Mouse (Mus musculus): ENCODE measurements at regions not wholly inside any gene's neighbourhood (a gene's known extent, or its start where the extent isn't known, plus 50 kb on each side); places are given as distances from the start of the nearest gene placed in this dataset.

GRCm38 (mm10) chr12:52422729-52423128, 81.0 kb upstream of the Arhgap5 start:
- WGBS (ENCODE audit: insufficient replicate concordance): 78% methylated on average over 1 of the region's 1 CpGs
- no peaks in the 10 kb centered on the region for H3K36me3 ChIP-seq (ENCODE audit: control insufficient read depth, insufficient read depth)
- H3K4me1 ChIP-seq (ENCODE audit: control insufficient read depth, low read depth, low read length): no peaks in the 10 kb centered on the region
- H3K27ac ChIP-seq (ENCODE audit: low read length): no peak overlapping the region
- no peak for ATAC-seq (ENCODE audit: low read depth)
- H3K9ac ChIP-seq (ENCODE audit: low read depth, low read length): no peak overlapping the region
- no peak overlapping the region for H3K4me2 ChIP-seq (ENCODE audit: low read depth, low read length)
- H3K27me3 ChIP-seq (ENCODE audit: control insufficient read depth, insufficient read depth, low read depth, low read length): no peaks in the 10 kb centered on the region
- no peaks in the 10 kb centered on the region for H3K9me3 ChIP-seq (replicated peaks; ENCODE audit: control insufficient read depth, low read length)
- no peak overlapping the region for H3K4me3 ChIP-seq (ENCODE audit: low read depth, low read length)

DNA sequence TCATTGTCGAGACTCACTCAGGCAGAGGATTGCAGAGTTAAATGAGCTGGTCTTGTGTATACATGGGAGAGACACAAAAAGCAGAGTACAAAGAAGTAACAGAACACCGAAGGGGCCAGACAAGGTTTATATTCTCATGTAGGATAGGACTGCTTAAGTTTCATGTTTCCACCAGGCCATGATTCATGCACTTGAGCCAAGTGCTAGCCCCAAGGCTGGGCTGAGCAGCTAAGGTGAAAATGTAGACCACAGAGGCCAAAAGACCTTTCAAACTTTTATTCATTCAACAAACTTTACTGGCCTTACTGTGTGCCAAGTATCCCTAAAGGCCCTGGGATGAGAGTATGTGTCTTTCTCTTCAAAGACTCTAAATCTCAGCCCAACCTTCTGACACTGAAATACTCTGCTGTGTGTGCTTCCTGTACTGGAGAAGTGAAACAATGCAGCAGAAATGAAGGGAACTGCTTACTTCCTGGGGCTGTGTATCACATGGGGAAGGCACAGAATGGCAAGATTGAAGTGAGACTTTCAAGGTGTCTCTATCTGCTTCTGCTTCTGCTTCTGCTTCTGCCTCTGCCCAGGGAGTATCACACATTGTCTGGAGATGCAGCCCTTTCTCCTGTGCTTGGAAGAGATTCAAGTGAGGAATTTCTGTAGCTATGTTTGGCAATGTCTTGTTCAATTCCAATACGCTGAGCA, 79.3 kb upstream of the Arhgap5 start:
- H3K9me3 ChIP-seq (replicated peaks; ENCODE audit: control insufficient read depth, low read length): no peaks in the 10 kb centered on the region
- H3K4me3 ChIP-seq (ENCODE audit: low read depth, low read length): no peak overlapping the region
- no peaks in the 10 kb centered on the region for H3K36me3 ChIP-seq (ENCODE audit: control insufficient read depth, insufficient read depth)
- H3K4me2 ChIP-seq (ENCODE audit: low read depth, low read length): no peak overlapping the region
- no peak overlapping the region for H3K27ac ChIP-seq (ENCODE audit: low read length)
- no peaks in the 10 kb centered on the region for H3K4me1 ChIP-seq (ENCODE audit: control insufficient read depth, low read depth, low read length)
- no peak overlapping the region for H3K9ac ChIP-seq (ENCODE audit: low read depth, low read length)
- 62% methylated on average over 3 of the region's 3 CpGs for WGBS (ENCODE audit: insufficient replicate concordance)
- no peak for ATAC-seq (ENCODE audit: low read depth)
- H3K27me3 ChIP-seq (ENCODE audit: control insufficient read depth, insufficient read depth, low read depth, low read length): no peaks in the 10 kb centered on the region

GRCm38 (mm10) chr12:52429935-52430334, 73.8 kb upstream of the Arhgap5 start:
- Histone ChIP-seq H3K36me3 (ENCODE audit: control insufficient read depth, insufficient read depth) (no peaks in the 10 kb centered on the region), H3K9ac (ENCODE audit: low read depth, low read length) (no peak overlapping the region), H3K9me3 (replicated peaks; ENCODE audit: control insufficient read depth, low read length) (no peaks in the 10 kb centered on the region), H3K4me3 (ENCODE audit: low read depth, low read length) (no peak overlapping the region), H3K4me1 (ENCODE audit: control insufficient read depth, low read depth, low read length) (no peaks in the 10 kb centered on the region), H3K27ac (ENCODE audit: low read length) (no peak overlapping the region), H3K27me3 (ENCODE audit: control insufficient read depth, insufficient read depth, low read depth, low read length) (no peaks in the 10 kb centered on the region), H3K4me2 (ENCODE audit: low read depth, low read length) (no peak overlapping the region)
- WGBS (ENCODE audit: insufficient replicate concordance): 71% methylated on average over 5 of the region's 5 CpGs
- no peak for ATAC-seq (ENCODE audit: low read depth)

DNA sequence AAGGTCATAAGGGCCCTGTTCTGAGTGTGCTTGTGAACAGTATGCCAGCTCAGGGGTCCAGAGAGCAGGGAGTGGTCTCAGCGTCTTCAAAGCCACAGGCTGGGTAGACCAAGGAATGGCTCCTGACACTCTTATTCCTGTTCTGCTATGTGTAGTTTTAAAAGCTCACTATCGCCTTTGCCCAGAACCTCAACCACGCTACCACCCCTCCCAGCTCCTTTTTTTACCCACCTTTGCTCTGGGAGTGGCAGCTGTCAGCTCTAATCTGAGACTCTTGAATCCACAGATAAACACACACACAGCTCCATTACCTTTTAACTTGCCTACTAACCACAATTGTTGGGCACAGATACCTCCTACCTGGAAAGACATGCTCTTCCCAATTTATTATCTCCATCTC, 71.8 kb upstream of the Arhgap5 start:
- H3K27ac ChIP-seq (ENCODE audit: low read length): no peak overlapping the region
- ATAC-seq (ENCODE audit: low read depth): no peak
- no peaks in the 10 kb centered on the region for H3K36me3 ChIP-seq (ENCODE audit: control insufficient read depth, insufficient read depth)
- H3K4me2 ChIP-seq (ENCODE audit: low read depth, low read length): no peak overlapping the region
- H3K4me1 ChIP-seq (ENCODE audit: control insufficient read depth, low read depth, low read length): no peaks in the 10 kb centered on the region
- no peaks in the 10 kb centered on the region for H3K27me3 ChIP-seq (ENCODE audit: control insufficient read depth, insufficient read depth, low read depth, low read length)
- H3K9ac ChIP-seq (ENCODE audit: low read depth, low read length): no peak overlapping the region
- no peak overlapping the region for H3K4me3 ChIP-seq (ENCODE audit: low read depth, low read length)
- H3K9me3 ChIP-seq (replicated peaks; ENCODE audit: control insufficient read depth, low read length): no peaks in the 10 kb centered on the region
- WGBS (ENCODE audit: insufficient replicate concordance): 54% methylated on average over 3 of the region's 3 CpGs

DNA sequence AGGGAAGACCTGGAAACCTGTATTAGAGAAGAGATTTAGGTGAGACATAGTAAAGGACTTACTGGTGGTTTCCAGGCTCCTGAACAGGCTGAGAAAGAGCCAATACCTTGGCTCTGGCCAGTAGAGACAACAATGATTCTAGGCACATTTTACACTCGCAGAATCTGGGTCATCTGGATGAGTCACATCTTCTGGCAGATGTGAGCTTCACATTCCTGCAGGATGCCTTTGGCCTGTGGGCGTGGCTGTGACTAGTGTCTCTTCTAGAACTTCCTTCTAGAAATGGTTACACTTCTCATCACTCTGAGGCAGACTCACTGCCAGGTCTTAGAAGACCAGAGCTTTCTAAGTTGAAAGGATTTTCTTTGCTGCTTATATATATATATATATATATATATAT, 69.8 kb upstream of the Arhgap5 start:
- ATAC-seq (ENCODE audit: low read depth): no peak
- 36% methylated on average over 2 of the region's 2 CpGs for WGBS (ENCODE audit: insufficient replicate concordance)
- no peak overlapping the region for H3K4me2 ChIP-seq (ENCODE audit: low read depth, low read length)
- H3K27ac ChIP-seq (ENCODE audit: low read length): no peak overlapping the region
- no peak overlapping the region for H3K9ac ChIP-seq (ENCODE audit: low read depth, low read length)
- H3K27me3 ChIP-seq (ENCODE audit: control insufficient read depth, insufficient read depth, low read depth, low read length): no peaks in the 10 kb centered on the region
- H3K4me1 ChIP-seq (ENCODE audit: control insufficient read depth, low read depth, low read length): no peaks in the 10 kb centered on the region
- H3K9me3 ChIP-seq (replicated peaks; ENCODE audit: control insufficient read depth, low read length): no peaks in the 10 kb centered on the region
- no peak overlapping the region for H3K4me3 ChIP-seq (ENCODE audit: low read depth, low read length)
- H3K36me3 ChIP-seq (ENCODE audit: control insufficient read depth, insufficient read depth): no peaks in the 10 kb centered on the region

DNA sequence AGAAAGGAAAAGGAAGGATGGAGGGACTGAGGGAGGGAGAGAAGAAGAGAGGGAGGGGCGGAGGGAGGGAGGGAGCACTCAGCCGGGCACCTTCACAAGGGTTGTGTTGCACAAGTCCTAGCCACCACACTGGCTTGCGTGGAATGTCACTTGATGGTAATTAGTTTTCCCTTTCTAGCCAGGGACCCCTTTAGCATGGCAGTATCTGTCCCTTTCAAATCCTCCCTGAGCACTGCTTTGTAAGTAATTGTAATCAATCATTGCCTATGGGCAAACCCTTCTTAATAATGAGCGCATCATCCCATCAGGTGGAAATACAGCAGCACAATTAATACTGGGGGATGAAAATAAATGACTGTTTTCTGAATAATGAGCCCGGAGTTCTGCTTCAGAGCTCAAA, 68.5 kb upstream of the Arhgap5 start:
- H3K9ac ChIP-seq (ENCODE audit: low read depth, low read length): no peak overlapping the region
- no peak for ATAC-seq (ENCODE audit: low read depth)
- no peaks in the 10 kb centered on the region for H3K4me1 ChIP-seq (ENCODE audit: control insufficient read depth, low read depth, low read length)
- no peak overlapping the region for H3K4me3 ChIP-seq (ENCODE audit: low read depth, low read length)
- H3K9me3 ChIP-seq (replicated peaks; ENCODE audit: control insufficient read depth, low read length): no peaks in the 10 kb centered on the region
- no peak overlapping the region for H3K27ac ChIP-seq (ENCODE audit: low read length)
- no peak overlapping the region for H3K4me2 ChIP-seq (ENCODE audit: low read depth, low read length)
- H3K27me3 ChIP-seq (ENCODE audit: control insufficient read depth, insufficient read depth, low read depth, low read length): no peaks in the 10 kb centered on the region
- no peaks in the 10 kb centered on the region for H3K36me3 ChIP-seq (ENCODE audit: control insufficient read depth, insufficient read depth)
- WGBS (ENCODE audit: insufficient replicate concordance): 65% methylated on average over 5 of the region's 5 CpGs

- no peak for ATAC-seq (ENCODE audit: low read depth)
- Histone ChIP-seq H3K9me3 (replicated peaks; ENCODE audit: control insufficient read depth, low read length) (no peaks in the 10 kb centered on the region), H3K9ac (ENCODE audit: low read depth, low read length) (no peak overlapping the region), H3K4me3 (ENCODE audit: low read depth, low read length) (no peak overlapping the region), H3K4me2 (ENCODE audit: low read depth, low read length) (no peak overlapping the region), H3K27me3 (ENCODE audit: control insufficient read depth, insufficient read depth, low read depth, low read length) (no peaks in the 10 kb centered on the region), H3K27ac (ENCODE audit: low read length) (no peak overlapping the region), H3K36me3 (ENCODE audit: control insufficient read depth, insufficient read depth) (no peaks in the 10 kb centered on the region), H3K4me1 (ENCODE audit: control insufficient read depth, low read depth, low read length) (no peaks in the 10 kb centered on the region)
- WGBS (ENCODE audit: insufficient replicate concordance): 71% methylated on average over 16 of the region's 16 CpGs
Measured at GRCm38 (mm10) chr12:52435795-52436211, 68.0 kb upstream of the Arhgap5 start.

GRCm38 (mm10) chr12:52436941-52437340, 66.8 kb upstream of the Arhgap5 start:
- Histone ChIP-seq H3K4me2 (ENCODE audit: low read depth, low read length) (no peak overlapping the region), H3K27ac (ENCODE audit: low read length) (no peak overlapping the region), H3K36me3 (ENCODE audit: control insufficient read depth, insufficient read depth) (no peaks in the 10 kb centered on the region), H3K4me3 (ENCODE audit: low read depth, low read length) (no peak overlapping the region), H3K9ac (ENCODE audit: low read depth, low read length) (no peak overlapping the region), H3K27me3 (ENCODE audit: control insufficient read depth, insufficient read depth, low read depth, low read length) (no peaks in the 10 kb centered on the region), H3K4me1 (ENCODE audit: control insufficient read depth, low read depth, low read length) (no peaks in the 10 kb centered on the region), H3K9me3 (replicated peaks; ENCODE audit: control insufficient read depth, low read length) (no peaks in the 10 kb centered on the region)
- WGBS (ENCODE audit: insufficient replicate concordance): 69% methylated on average over 4 of the region's 4 CpGs
- no peak for ATAC-seq (ENCODE audit: low read depth)

DNA sequence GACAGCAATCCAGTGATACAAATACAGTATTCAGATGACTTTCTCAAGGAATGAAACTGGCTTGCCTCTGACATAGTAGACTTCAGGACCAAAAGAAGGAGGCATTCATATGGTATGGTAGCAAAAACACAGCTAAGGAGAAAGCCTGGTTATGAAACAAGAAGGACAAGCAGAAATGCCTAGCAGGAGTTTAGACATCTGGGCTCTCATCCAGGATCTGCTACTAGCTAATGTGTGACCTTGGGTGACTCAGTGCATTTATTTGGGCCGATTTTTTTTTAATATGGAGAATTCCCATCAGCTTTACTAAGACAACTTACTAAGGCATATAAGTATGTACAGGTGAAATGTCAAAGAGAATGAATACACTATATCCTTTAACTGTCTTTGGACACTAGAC, 64.5 kb upstream of the Arhgap5 start:
- H3K4me3 ChIP-seq (ENCODE audit: low read depth, low read length): no peak overlapping the region
- H3K9me3 ChIP-seq (replicated peaks; ENCODE audit: control insufficient read depth, low read length): no peaks in the 10 kb centered on the region
- no peaks in the 10 kb centered on the region for H3K27me3 ChIP-seq (ENCODE audit: control insufficient read depth, insufficient read depth, low read depth, low read length)
- 54% methylated on average over 1 of the region's 1 CpGs for WGBS (ENCODE audit: insufficient replicate concordance)
- no peaks in the 10 kb centered on the region for H3K36me3 ChIP-seq (ENCODE audit: control insufficient read depth, insufficient read depth)
- H3K4me1 ChIP-seq (ENCODE audit: control insufficient read depth, low read depth, low read length): no peaks in the 10 kb centered on the region
- no peak overlapping the region for H3K27ac ChIP-seq (ENCODE audit: low read length)
- H3K9ac ChIP-seq (ENCODE audit: low read depth, low read length): no peak overlapping the region
- no peak for ATAC-seq (ENCODE audit: low read depth)
- no peak overlapping the region for H3K4me2 ChIP-seq (ENCODE audit: low read depth, low read length)
